Mouse (Mus musculus) ES-E14 (cell line): ENCODE data around the gene Cyp2c55. TPM values are rescaled to one million over a fixed set of nuclear protein-coding genes. Genes with fewer than 3 reads are reported as not detected.

ENCODE experiments used
- DNase-seq: peaks from one replicate; pipeline ENCODE4 v3.0.0-alpha.2; 2013; ENCODE audit warnings: low read depth, low spot score
- H3K27ac ChIP-seq: 2 replicates; pipeline ENCODE4 v1.5.1; 2012; ENCODE audit warnings: low read depth, mild to moderate bottlenecking, low read length, moderate library complexity, mixed read lengths; ENCODE audit not compliant: poor library complexity, insufficient read depth, severe bottlenecking
- H3K36me3 ChIP-seq: 2 replicates; pipeline ENCODE4 v1.6.1; 2012; ENCODE audit warnings: mild to moderate bottlenecking, low read length, moderate library complexity, mixed read lengths; ENCODE audit not compliant: control insufficient read depth, poor library complexity, insufficient read depth, severe bottlenecking
- H3K4me1 ChIP-seq, 2 experiments: fragments of 150-350 bp in 1 of 2; sonication (generic) in 1 of 2; 2 replicates each; pipeline ENCODE4 v1.6.1; 2012; ENCODE audit warnings: low read length in 2 of 2, mild to moderate bottlenecking in 1 of 2, mixed read lengths in 1 of 2; ENCODE audit not compliant: control insufficient read depth in 2 of 2, insufficient read depth in 2 of 2, poor library complexity in 1 of 2
- H3K4me3 ChIP-seq, 2 experiments: fragments of 150-350 bp in 1 of 2; sonication (generic) in 1 of 2; 2 replicates each; pipeline ENCODE4 v1.5.1; 2012; ENCODE audit warnings: low read length in 2 of 2, low read depth in 1 of 2, mild to moderate bottlenecking in 1 of 2, mixed read lengths in 1 of 2; ENCODE audit not compliant: insufficient read depth in 1 of 2, poor library complexity in 1 of 2, severe bottlenecking in 1 of 2
- H3K9ac ChIP-seq: 2 replicates; pipeline ENCODE4 v1.6.1; 2012; ENCODE audit warnings: low read depth, mild to moderate bottlenecking, low read length, mixed read lengths; ENCODE audit not compliant: poor library complexity, insufficient read depth, severe bottlenecking
- H3K9me3 ChIP-seq: fragments of 150-350 bp; sonication (generic); 2 replicates; pipeline ENCODE4 v1.6.1; 2012; ENCODE audit warnings: low read depth, mild to moderate bottlenecking, low read length; ENCODE audit not compliant: control insufficient read depth, insufficient read depth
- CHD2 ChIP-seq: IDR thresholded peaks from 2 replicates; pipeline ENCODE4 v1.6.1; 2014; ENCODE audit warnings: mild to moderate bottlenecking, low read depth, low read length, inconsistent platforms
- HCFC1 ChIP-seq: IDR thresholded peaks from 2 replicates; pipeline ENCODE4 v1.6.1; 2012; ENCODE audit warnings: low read length, inconsistent platforms, borderline replicate concordance; ENCODE audit not compliant: insufficient read depth
- MAFK ChIP-seq: IDR thresholded peaks from 2 replicates; pipeline ENCODE4 v1.6.1; 2014; ENCODE audit warnings: mild to moderate bottlenecking, low read depth, low read length, inconsistent platforms; ENCODE audit not compliant: insufficient read depth
- ZC3H11A ChIP-seq: IDR thresholded peaks from 2 replicates; pipeline ENCODE4 v1.6.1; 2012; ENCODE audit warnings: low read depth, mild to moderate bottlenecking, inconsistent platforms, low read length, borderline replicate concordance
- ZNF384 ChIP-seq: IDR thresholded peaks from 2 replicates; pipeline ENCODE4 v1.6.1; 2012; ENCODE audit warnings: low read depth, low read length, inconsistent platforms
- in situ Hi-C, 2 experiments: fragments of 600-800 bp; cut with MboI; formaldehyde crosslinking; loops; one replicate each; pipeline ENCODE4 v1.15.1; 2025; ENCODE audit warnings: low sequenced_read_pairs in 2 of 2, inconsistent platforms in 1 of 2; ENCODE audit not compliant: unreplicated experiment in 2 of 2
- total RNA-seq: library from RNA; depleted of rRNA; stranded (reverse); fragments of 300-350 nt; gene quantifications from 2 replicates; pipeline ENCODE4 v1.2.3, GENCODE M21; 2012; rRNA removed

Cyp2c55 gene
- 0.16 and 0.40 TPM in 2 replicates for total RNA-seq

DNA sequence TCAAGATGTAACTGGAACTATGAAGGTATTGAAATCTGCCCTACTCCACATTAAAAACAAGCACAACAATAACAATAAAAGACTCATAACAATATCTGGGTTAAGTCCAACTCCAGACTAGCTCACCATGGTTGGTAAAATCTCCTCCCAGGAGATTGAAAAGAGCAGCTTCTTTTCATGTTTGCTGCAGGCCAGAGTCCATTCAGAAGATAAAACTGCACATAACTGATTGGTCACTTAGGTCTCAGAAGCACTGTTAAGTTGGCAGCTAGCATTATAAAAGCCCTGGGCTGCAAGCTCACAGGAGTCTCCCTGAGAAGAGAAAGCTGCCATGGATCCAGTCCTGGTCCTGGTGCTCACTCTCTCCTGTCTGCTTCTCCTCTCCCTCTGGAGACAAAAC is at the start of gene Cyp2c55:
TSS of gene Cyp2c55 (plus strand) at position 305 of the 400 bp plus-strand sequence.
- in situ Hi-C loops = no loop called here
- H3K9me3 ChIP-seq = no peaks in the 10 kb centered on the region
- no peaks in the 10 kb centered on the region for H3K4me1 ChIP-seq
- no peaks in the 10 kb centered on the region for H3K36me3 ChIP-seq
- DNase-seq = no peak
- no peak within 1 kb of the TSS for H3K4me3 ChIP-seq
- TF ChIP-seq CHD2 (no peak), MAFK (no peak)
- no peak within 1 kb of the TSS for H3K9ac ChIP-seq
- H3K27ac ChIP-seq = no peak within 1 kb of the TSS

DNA sequence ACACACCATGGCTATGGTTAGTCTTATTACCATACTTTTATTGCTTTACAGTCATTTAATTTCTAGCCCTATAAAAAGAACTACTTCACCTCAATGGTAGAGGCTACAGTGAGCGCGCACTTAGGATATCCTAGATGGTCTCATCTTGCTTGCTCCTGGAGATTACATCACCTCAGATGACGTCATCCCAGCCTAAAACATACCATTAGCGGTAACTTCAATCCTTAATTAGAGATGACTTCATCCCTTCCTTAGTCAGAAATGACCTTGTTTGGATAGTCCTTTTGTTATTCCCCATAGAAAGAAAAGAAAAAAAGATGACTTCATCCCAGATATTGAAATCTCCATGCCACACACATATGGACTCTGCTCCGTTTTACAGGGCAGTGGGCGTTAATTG is 36.1 kb upstream of the Cyp2c55 start:
- DNase-seq = no peak
- Histone ChIP-seq H3K27ac (no peak overlapping the region), H3K36me3 (peaks cover 15% of the 10 kb centered on the region), H3K4me1 (no peaks in the 10 kb centered on the region), H3K9me3 (no peaks in the 10 kb centered on the region), H3K9ac (no peak overlapping the region), H3K4me3 (no peak overlapping the region)
- in situ Hi-C loops = no loop called here
- TF ChIP-seq ZNF384 (no peak), ZC3H11A (no peak), HCFC1 (no peak), CHD2 (no peak), MAFK (no peak)

DNA sequence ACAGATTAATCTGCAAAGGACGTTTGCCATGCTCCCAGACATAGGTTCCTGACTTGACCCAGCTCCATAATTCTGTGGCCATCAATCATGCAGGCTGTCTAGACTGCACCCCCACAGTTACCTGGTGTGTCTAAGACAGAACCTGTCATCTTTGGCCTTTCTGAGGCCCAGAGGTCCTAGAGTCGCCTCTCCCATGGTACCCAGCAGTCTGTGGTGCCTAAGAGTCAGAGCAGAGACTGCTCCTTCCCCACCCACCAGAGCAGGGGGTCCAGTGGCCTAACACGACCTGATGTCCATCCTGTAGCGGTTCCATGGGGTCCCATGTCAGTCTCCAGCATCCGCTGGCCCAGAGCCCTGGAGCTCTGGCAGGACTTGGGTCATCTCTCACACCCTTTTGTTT is 34.2 kb upstream of the Cyp2c55 start:
- Histone ChIP-seq H3K4me3 (no peak overlapping the region), H3K36me3 (peaks cover 6% of the 10 kb centered on the region), H3K27ac (no peak overlapping the region), H3K9ac (no peak overlapping the region), H3K4me1 (no peaks in the 10 kb centered on the region; a peak in 1 of 4 replicates), H3K9me3 (no peaks in the 10 kb centered on the region)
- in situ Hi-C loops = no loop called here
- TF ChIP-seq ZNF384 = no peak
- no peak for TF ChIP-seq MAFK
- no peak for TF ChIP-seq ZC3H11A
- no peak for TF ChIP-seq CHD2
- no peak for TF ChIP-seq HCFC1
- no peak for DNase-seq

DNA sequence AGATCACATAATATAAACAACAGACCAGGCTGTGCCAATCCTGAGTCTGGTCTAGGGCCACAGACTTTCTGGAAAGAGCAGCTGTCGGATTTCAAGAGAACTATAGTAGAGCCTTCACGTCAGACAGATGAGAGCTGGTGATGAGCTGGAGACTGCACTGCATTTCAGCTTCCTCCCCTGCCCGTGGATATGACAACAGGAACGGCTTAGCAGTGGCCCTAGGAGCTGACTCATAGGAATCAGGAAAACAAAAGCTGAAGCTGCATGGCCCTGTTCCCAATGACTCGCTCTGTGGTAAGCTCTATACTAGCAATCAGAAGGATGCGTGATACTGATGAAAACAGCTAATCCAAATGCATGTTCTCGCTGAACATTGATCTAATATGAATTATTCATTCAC is 33.2 kb upstream of the Cyp2c55 start:
- Histone ChIP-seq H3K36me3 (peaks cover 6% of the 10 kb centered on the region), H3K9me3 (no peaks in the 10 kb centered on the region), H3K4me3 (no peak overlapping the region), H3K27ac (no peak overlapping the region), H3K9ac (no peak overlapping the region), H3K4me1 (no peaks in the 10 kb centered on the region; a peak in 1 of 4 replicates)
- in situ Hi-C loops = no loop called here
- TF ChIP-seq MAFK (0 out of 2 replicates have a peak, but pooled peaks have one; percentile 7), HCFC1 (no peak), CHD2 (no peak), ZNF384 (no peak)
- DNase-seq = no peak

DNA sequence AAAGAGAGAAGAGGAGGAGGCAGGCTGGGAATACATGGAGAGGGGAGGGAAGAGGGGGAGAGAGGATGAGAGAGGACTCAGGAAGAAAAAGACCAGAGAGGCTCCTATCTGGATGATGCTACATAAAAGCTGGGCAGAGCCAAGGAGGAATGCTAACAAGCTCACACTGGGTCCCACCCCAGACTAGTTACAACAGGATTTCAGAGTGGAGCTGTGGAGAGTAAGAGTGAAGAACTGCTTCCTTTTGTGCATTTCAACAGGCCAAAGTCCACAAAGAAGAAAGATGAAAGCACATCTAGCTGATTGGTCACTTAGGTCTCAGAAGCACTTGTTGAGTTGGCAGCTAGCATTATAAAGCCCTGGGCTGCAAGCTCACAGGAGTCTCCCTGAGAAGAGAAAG is 30.6 kb upstream of the Cyp2c55 start:
- H3K36me3 ChIP-seq = peaks cover 4% of the 10 kb centered on the region; the same call in 1 of the 2 replicates
- no peaks in the 10 kb centered on the region; a peak in 1 of 4 replicates for H3K4me1 ChIP-seq
- no peaks in the 10 kb centered on the region for H3K9me3 ChIP-seq
- H3K9ac ChIP-seq = no peak overlapping the region
- no peak overlapping the region for H3K4me3 ChIP-seq
- no peak for TF ChIP-seq CHD2
- no peak for TF ChIP-seq MAFK
- TF ChIP-seq HCFC1 = no peak
- TF ChIP-seq ZNF384 = no peak
- DNase-seq = peak; percentile 53
- no peak overlapping the region for H3K27ac ChIP-seq
- in situ Hi-C loops = loop anchor here in 1 of 2 experiments (25.0 kb wide), 1 partner anchor 1261 kb away; no protein-coding TSS in a partner anchor
